Mouse (Mus musculus): ENCODE results near the gene Serpinb9g. TPM values are rescaled to one million over a fixed set of nuclear protein-coding genes. Genes with fewer than 3 reads are reported as not detected.

Gene Serpinb9g
- total RNA-seq (2023) = not detected in 2 replicates

DNA sequence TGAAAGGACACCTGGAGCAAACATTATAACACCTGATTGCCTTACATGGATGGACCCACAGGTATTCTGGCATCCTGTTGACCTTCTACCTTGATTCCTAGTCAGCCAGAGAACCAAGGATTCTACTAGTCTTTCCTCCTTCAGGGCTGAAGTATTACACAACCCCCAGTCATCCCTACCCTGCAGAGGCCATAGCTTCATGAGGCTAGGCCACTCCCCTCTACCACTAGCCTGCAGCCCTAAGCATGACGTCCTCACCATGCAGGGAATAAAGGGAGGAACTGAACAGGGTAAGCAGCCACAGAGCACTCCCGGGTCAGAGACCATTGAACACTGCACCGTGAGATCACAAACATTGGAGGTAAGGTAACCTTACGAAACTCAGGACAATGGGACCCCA is at the start of gene Serpinb9g:
TSS of gene Serpinb9g (plus strand) at position 301 of the 400 bp plus-strand sequence.

Other genes starting within 250 kb of the Serpinb9g start
- not detected in 2 replicates for gene Serpinb9e, start 235.2 kb upstream of the Serpinb9g start, total RNA-seq (2023)
- not detected in 2 replicates for gene Serpinb9f, start 160.7 kb upstream of the Serpinb9g start, total RNA-seq (2023)
- gene Gm11397, start 89.0 kb upstream of the Serpinb9g start, total RNA-seq (2023) = not detected in 2 replicates
- gene Serpinb6d, start 176.6 kb downstream of the Serpinb9g start, total RNA-seq (2023) = not detected in 2 replicates

Data from neutrophil, adult 65 days (primary cell).